Mouse (Mus musculus) hindbrain, postnatal 0 days (tissue): ENCODE results near the gene Cmip. TPM values are rescaled to one million over a fixed set of nuclear protein-coding genes. Genes with fewer than 3 reads are reported as not detected.

Source experiments
- ATAC-seq: fragments of 200-750 bp; cut with Nextera tagmentation; 2 replicates; pipeline ENCODE4 v1.8.0; 2017; ENCODE audit warnings: mild to moderate bottlenecking, moderate TSS enrichment, moderate library complexity
- DNase-seq: peaks from one replicate; pipeline ENCODE4 v3.0.0-alpha.2; 2015; ENCODE audit warnings: low spot score
- H3K27ac ChIP-seq: fragments of 300-500 bp; sonication (generic); 2 replicates; pipeline ENCODE4 v1.5.1; 2014; ENCODE audit warnings: mild to moderate bottlenecking
- H3K27me3 ChIP-seq: fragments of 300-500 bp; sonication (generic); 2 replicates; pipeline ENCODE4 v1.6.1; 2014; ENCODE audit warnings: low read length, mixed read lengths; ENCODE audit not compliant: insufficient read depth
- H3K36me3 ChIP-seq: fragments of 300-500 bp; sonication (generic); 2 replicates; pipeline ENCODE4 v1.6.1; 2014; ENCODE audit warnings: low read length, mixed read lengths; ENCODE audit not compliant: insufficient read depth
- H3K4me1 ChIP-seq: fragments of 300-500 bp; sonication (generic); 2 replicates; pipeline ENCODE4 v1.6.1; 2014; ENCODE audit warnings: antibody characterized with exemption, low read length, mixed read lengths; ENCODE audit not compliant: insufficient read depth
- H3K4me2 ChIP-seq: fragments of 300-500 bp; sonication (generic); 2 replicates; pipeline ENCODE4 v1.6.1; 2014; ENCODE audit warnings: low read depth, mild to moderate bottlenecking, low read length, moderate library complexity, mixed read lengths
- H3K4me3 ChIP-seq: fragments of 300-500 bp; sonication (generic); 2 replicates; pipeline ENCODE4 v1.5.1; 2014; ENCODE audit warnings: low read length
- H3K9ac ChIP-seq: fragments of 300-500 bp; sonication (generic); replicated peaks from 2 replicates; pipeline ENCODE4 v1.6.1; 2014; ENCODE audit warnings: mild to moderate bottlenecking, low read length, moderate library complexity, mixed read lengths
- H3K9me3 ChIP-seq: fragments of 300-500 bp; sonication (generic); 2 replicates; pipeline ENCODE4 v1.6.1; 2016; ENCODE audit warnings: low read length, mixed read lengths
- CTCF ChIP-seq: IDR thresholded peaks from 2 replicates; pipeline ENCODE4 v1.5.1; 2016; ENCODE audit warnings: antibody characterized with exemption, control low read depth, low read depth
- WGBS: fragments of 180-500 bp; shearing (Covaris S2); extraction: QIAGEN DNeasy Blood & Tissue Kit; methylation state at CpG from one replicate; pipeline ENCODE4 v1.1.7; 2014; 5-methylcytosine and 5-hydroxymethylcytosine counted together
- polyA plus RNA-seq: library from polyadenylated mRNA; unstranded; fragments of >200 nt; fragmentation: Nextera tagmentation; extraction: Ambion mirVana; gene quantifications from 2 replicates; pipeline ENCODE4 v1.2.1, GENCODE M21; 2015
- total RNA-seq: library from RNA; depleted of rRNA; stranded (reverse); fragments of >200 nt; gene quantifications from 2 replicates; pipeline ENCODE4 v1.2.3, GENCODE M21; 2014

Cmip gene
- total and polyA plus RNA-seq, 2 experiments from 2014 or later, result 163 to 230 TPM

DNA sequence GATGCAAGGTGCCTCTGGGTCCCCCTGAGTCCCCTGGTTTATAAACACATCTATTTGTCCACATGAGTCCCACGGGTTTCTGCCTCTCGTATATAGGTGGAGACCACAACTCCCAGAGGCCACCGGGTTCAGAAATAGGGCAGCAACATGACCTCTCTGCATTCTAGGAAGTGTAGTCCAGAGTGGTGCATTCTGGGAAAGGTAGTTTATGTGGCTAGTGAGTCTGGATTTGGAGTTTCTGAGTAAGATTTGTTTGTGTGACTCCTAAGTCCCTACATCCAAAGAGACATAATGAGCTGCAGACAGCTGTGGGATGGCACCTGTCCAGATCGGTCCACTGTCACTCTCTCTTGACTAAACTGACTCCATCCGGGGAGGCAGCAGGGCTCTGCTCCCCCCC lies 223.7 kb downstream of the Cmip start:
- H3K9me3 ChIP-seq, result 0 out of 2 replicates have a peak, but pooled peaks cover 6% of the 10 kb centered on the region
- H3K27me3 ChIP-seq, result no peaks in the 10 kb centered on the region
- no peak overlapping the region for H3K4me2 ChIP-seq
- H3K4me3 ChIP-seq, result no peak overlapping the region
- DNase-seq (peak; percentile 34), ATAC-seq (no peak)
- H3K27ac ChIP-seq, result no peak overlapping the region
- H3K9ac ChIP-seq, result no peak overlapping the region
- TF ChIP-seq CTCF, result no peak
- 66% methylated on average over 5 of the region's 5 CpGs for WGBS
- H3K36me3 ChIP-seq, result no peaks in the 10 kb centered on the region
- no peaks in the 10 kb centered on the region for H3K4me1 ChIP-seq

DNA sequence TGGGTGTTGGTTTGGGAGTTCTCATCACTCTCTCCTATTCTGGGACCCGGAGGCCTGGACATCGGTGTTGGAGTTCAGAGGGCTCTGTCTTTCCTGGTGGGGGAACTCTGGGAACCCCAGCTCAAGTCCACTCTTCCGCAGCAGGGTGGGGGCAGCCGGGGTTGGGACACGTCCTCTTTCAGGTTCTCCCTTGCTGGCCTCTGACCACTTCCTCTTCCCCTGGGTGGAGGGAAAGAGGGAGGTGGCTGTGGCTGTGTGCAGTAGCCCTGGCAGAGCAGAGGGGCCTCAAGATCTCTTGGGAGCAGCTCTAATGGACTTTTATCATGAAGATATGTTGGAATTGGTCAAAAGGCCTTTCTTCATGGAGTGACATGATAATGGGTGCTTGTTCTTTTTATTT lies 225.0 kb downstream of the Cmip start:
- Histone ChIP-seq H3K4me2 (no peak overlapping the region), H3K9ac (no peak overlapping the region), H3K4me1 (no peaks in the 10 kb centered on the region), H3K27me3 (no peaks in the 10 kb centered on the region), H3K4me3 (no peak overlapping the region), H3K27ac (no peak overlapping the region), H3K36me3 (no peaks in the 10 kb centered on the region), H3K9me3 (0 out of 2 replicates have a peak, but pooled peaks cover 6% of the 10 kb centered on the region)
- DNase-seq (no peak), ATAC-seq (no peak)
- no peak for TF ChIP-seq CTCF
- 81% methylated on average over 5 of the region's 5 CpGs for WGBS

DNA sequence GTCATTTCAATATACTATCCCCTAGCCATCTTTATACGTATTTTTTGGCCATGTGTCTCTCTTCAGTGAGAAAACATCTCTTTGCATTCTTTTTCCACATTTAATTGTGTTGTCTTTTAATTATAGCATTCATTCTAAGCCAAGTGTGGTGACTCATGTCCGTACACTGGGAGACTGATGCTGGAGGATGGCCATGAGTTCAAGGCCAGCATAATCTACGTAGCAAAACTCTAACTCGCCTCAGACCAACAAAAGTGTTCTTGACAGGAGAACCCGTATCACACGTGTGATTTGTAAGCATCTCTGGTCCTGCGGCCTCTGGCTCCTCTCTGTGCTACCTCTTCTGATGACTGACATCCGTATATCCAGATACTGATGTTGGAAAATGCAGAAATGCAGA lies 227.9 kb downstream of the Cmip start:
- ATAC-seq, result no peak
- 85% methylated on average over 8 of the region's 8 CpGs for WGBS
- H3K9me3 ChIP-seq, result 0 out of 2 replicates have a peak, but pooled peaks cover 3% of the 10 kb centered on the region
- no peak for TF ChIP-seq CTCF
- H3K4me3 ChIP-seq, result no peak overlapping the region
- no peak overlapping the region for H3K27ac ChIP-seq
- DNase-seq, result no peak
- no peaks in the 10 kb centered on the region for H3K36me3 ChIP-seq
- no peak overlapping the region for H3K4me2 ChIP-seq
- H3K27me3 ChIP-seq, result no peaks in the 10 kb centered on the region
- H3K4me1 ChIP-seq, result no peaks in the 10 kb centered on the region
- H3K9ac ChIP-seq, result no peak overlapping the region

DNA sequence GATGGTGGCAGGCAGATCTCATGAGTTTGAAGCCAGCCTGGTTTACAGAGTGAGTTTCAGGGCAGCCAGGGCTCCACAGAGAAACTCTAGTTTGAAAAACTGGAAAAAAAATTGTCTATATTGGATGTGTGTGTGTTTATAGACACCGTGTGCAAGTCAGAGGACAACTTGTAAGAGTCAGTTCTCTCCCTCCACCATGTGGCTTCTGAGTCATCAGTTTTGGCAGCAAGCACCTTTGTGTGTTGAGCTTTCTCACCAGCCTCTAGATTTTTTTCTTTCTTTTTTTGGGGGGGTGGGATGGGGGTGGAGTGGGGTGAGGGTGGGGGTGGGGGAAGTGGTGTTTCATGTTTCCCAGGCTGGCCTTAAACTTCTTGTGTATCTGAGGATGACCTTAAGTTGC lies 228.5 kb downstream of the Cmip start:
- Histone ChIP-seq H3K4me1 (no peaks in the 10 kb centered on the region), H3K36me3 (no peaks in the 10 kb centered on the region), H3K4me3 (no peak overlapping the region), H3K9ac (no peak overlapping the region), H3K9me3 (no peaks in the 10 kb centered on the region), H3K27me3 (no peaks in the 10 kb centered on the region), H3K27ac (no peak overlapping the region), H3K4me2 (no peak overlapping the region)
- DNase-seq, result no peak
- no peak for TF ChIP-seq CTCF
- ATAC-seq, result no peak
- WGBS, result 86% methylated on average over 1 of the region's 1 CpGs

DNA sequence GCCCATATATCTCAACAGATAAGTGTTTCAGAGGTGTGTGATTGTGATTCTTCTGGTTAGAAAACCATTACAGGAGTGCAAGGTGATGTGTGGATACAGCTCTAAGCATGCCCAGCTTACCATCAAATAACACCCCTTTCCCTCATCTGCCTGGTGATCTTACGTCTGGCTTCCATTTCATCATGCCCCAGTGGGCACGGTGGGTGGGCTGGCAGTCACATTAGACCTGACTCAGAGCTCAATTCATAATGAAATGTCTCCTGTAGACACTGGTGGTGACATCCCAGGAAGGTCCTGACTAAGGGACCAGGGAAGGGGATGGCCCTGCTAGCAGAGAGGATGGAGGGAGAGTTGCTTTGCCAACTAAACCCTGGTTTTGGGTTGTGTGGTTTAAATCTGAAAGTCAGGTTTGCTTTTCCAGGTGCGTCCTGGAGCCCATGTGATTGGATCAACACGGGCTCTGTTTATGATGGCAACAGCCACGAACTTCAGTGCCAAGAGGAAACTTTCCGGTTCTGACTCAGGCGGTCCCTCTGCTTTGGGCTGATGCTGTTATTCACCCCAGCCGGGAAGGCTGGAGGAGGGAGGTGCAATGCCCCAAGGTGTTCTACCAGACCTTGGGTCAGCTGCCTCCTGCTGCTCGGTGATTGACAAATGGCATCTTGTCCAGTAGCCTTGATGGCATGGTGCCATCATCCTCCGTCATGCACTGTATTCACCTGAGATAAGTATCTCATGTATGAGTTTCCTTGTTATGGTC lies 231.6 kb downstream of the Cmip start:
- no peak for TF ChIP-seq CTCF
- Histone ChIP-seq H3K27ac (no peak overlapping the region), H3K4me1 (no peaks in the 10 kb centered on the region), H3K4me2 (no peak overlapping the region), H3K27me3 (no peaks in the 10 kb centered on the region), H3K9ac (no peak overlapping the region), H3K36me3 (no peaks in the 10 kb centered on the region), H3K4me3 (no peak overlapping the region), H3K9me3 (no peaks in the 10 kb centered on the region)
- ATAC-seq (no peak), DNase-seq (no peak)
- 85% methylated on average over 10 of the region's 10 CpGs for WGBS

DNA sequence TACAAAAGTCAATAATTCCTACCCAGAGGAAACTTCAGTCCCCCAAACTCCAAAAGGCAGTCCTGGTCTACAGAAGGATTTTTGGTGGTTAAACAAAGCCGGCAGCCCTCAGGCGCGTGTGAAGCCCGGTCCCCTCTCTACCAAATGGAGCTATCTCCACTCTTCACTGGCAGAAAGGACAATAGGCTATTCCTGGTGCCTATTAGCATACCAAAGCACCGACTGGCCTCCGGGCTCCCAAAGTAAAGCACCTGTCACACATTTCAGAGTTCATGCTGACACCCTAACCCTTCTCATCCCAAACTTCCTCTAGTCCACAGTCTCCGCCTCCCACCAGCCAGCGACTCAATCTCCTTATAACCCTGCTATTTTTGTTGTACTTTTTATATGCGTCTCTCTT lies 236.7 kb downstream of the Cmip start:
- H3K4me3 ChIP-seq, result no peak overlapping the region
- H3K36me3 ChIP-seq, result no peaks in the 10 kb centered on the region
- H3K27me3 ChIP-seq, result peaks cover 6% of the 10 kb centered on the region; the same call in 1 of the 2 replicates
- no peak overlapping the region for H3K9ac ChIP-seq
- DNase-seq, result no peak
- WGBS, result 16% methylated on average over 9 of the region's 9 CpGs
- no peak overlapping the region for H3K27ac ChIP-seq
- H3K4me2 ChIP-seq, result no peak overlapping the region
- TF ChIP-seq CTCF, result no peak
- H3K9me3 ChIP-seq, result no peaks in the 10 kb centered on the region
- no peaks in the 10 kb centered on the region; the same call in 1 of the 2 replicates for H3K4me1 ChIP-seq
- no peak for ATAC-seq

DNA sequence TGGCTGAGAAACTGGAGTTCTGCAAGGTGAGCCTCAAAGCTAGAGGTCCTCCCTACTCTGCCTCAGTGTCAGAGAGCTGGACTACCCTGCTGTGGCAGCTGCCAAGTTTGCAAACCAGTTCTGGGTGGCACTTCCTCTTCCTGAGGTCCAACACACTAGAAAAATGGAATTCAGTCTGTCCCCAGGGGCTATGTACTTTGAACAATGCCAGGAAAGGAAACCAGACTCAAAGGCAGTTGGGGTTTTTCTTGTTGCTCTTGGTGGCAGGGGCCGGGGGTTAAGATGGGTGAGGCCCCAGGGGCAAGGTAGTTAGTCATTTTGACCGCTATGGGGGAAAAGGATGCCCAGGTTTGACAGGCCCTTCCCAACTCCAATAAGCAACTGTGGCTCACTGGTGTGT lies 238.0 kb downstream of the Cmip start:
- H3K9ac ChIP-seq, result no peak overlapping the region
- ATAC-seq (no peak), DNase-seq (no peak)
- H3K4me3 ChIP-seq, result no peak overlapping the region
- H3K4me2 ChIP-seq, result no peak overlapping the region
- H3K9me3 ChIP-seq, result no peaks in the 10 kb centered on the region
- no peak for TF ChIP-seq CTCF
- H3K4me1 ChIP-seq, result no peaks in the 10 kb centered on the region; the same call in 1 of the 2 replicates
- no peaks in the 10 kb centered on the region for H3K36me3 ChIP-seq
- WGBS, result 80% methylated on average over 2 of the region's 2 CpGs
- no peak overlapping the region for H3K27ac ChIP-seq
- H3K27me3 ChIP-seq, result peaks cover 6% of the 10 kb centered on the region; the same call in 1 of the 2 replicates
